Mouse (Mus musculus): Measurements from ENCODE around the gene Pde6h.

DNA sequence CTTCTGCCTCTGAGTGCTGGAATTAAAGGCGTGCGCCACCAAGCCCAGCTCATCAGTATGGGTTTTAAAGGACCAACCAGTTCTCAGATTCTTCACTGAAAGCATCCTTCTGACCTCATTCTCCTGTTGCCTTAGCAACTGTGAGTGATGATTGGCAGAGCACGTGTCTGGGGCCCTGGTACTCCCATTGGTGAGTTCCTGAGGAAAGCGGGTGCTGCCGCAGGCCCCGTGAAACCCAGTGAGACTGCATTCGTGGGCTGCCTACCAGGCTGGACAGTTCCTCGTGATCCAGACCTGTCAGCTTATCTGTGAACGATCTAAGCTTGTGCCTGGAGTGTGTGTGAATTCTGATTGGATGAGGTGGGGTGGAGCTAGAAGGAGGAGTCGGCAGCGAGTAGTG is 63.1 kb downstream of the Pde6h start:
- TF ChIP-seq CTCF (IDR thresholded peaks at IDR 0.05; ENCODE audit: low read depth) (no peak), EP300 (optimal IDR thresholded peaks at IDR 0.05) (no peak)
